Mouse (Mus musculus): ENCODE data around the gene Mindy4.

The Mindy4 gene

GRCm38 (mm10) chr6:55256500-55257191 lies 53.5 kb downstream of the Mindy4 start:
- DNase-seq (ENCODE audit: low spot score in 2 of 2), result no peak

GRCm38 (mm10) chr6:55257246-55257645 lies 54.1 kb downstream of the Mindy4 start:
- DNase-seq (ENCODE audit: low spot score in 2 of 2), result no peak

GRCm38 (mm10) chr6:55258428-55259325 lies 55.5 kb downstream of the Mindy4 start:
- DNase-seq (ENCODE audit: low spot score in 2 of 2), result no peak

GRCm38 (mm10) chr6:55262161-55262560 lies 59.0 kb downstream of the Mindy4 start:
- DNase-seq (ENCODE audit: low spot score in 2 of 2), result no peak

- DNase-seq (ENCODE audit: low spot score in 2 of 2), result peak; percentile 42 to 57
These were observed 60.4 kb downstream of the Mindy4 start for GRCm38 (mm10) chr6:55263490-55264046.

- no peak for DNase-seq (ENCODE audit: low spot score in 2 of 2)
These were observed 61.7 kb downstream of the Mindy4 start for GRCm38 (mm10) chr6:55264741-55265366.

- DNase-seq (ENCODE audit: low spot score in 2 of 2), result no peak
These were observed 69.8 kb downstream of the Mindy4 start for GRCm38 (mm10) chr6:55272952-55273351.

GRCm38 (mm10) chr6:55273463-55273862 lies 70.3 kb downstream of the Mindy4 start:
- DNase-seq (ENCODE audit: low spot score in 2 of 2), result no peak

GRCm38 (mm10) chr6:55275000-55275399 lies 71.8 kb downstream of the Mindy4 start:
- DNase-seq (ENCODE audit: low spot score in 2 of 2), result no peak

GRCm38 (mm10) chr6:55275786-55276185 lies 72.6 kb downstream of the Mindy4 start:
- DNase-seq (ENCODE audit: low spot score in 2 of 2), result no peak

GRCm38 (mm10) chr6:55276692-55277282 lies 73.6 kb downstream of the Mindy4 start:
- no peak for DNase-seq (ENCODE audit: low spot score in 2 of 2)

- no peak for DNase-seq (ENCODE audit: low spot score in 2 of 2)
These were observed 74.9 kb downstream of the Mindy4 start for GRCm38 (mm10) chr6:55278086-55278485.

GRCm38 (mm10) chr6:55278520-55278919 lies 75.3 kb downstream of the Mindy4 start:
- no peak for DNase-seq (ENCODE audit: low spot score in 2 of 2)

GRCm38 (mm10) chr6:55280979-55281378 lies 77.8 kb downstream of the Mindy4 start:
- DNase-seq (ENCODE audit: low spot score in 2 of 2), result no peak

- no peak for DNase-seq (ENCODE audit: low spot score in 2 of 2)
These were observed 78.5 kb downstream of the Mindy4 start for GRCm38 (mm10) chr6:55281687-55282086.

GRCm38 (mm10) chr6:55282348-55282747 lies 79.2 kb downstream of the Mindy4 start:
- no peak for DNase-seq (ENCODE audit: low spot score in 2 of 2)

- no peak for DNase-seq (ENCODE audit: low spot score in 2 of 2)
These were observed 82.0 kb downstream of the Mindy4 start for GRCm38 (mm10) chr6:55285218-55285617.

GRCm38 (mm10) chr6:55288007-55288602 lies 84.9 kb downstream of the Mindy4 start:
- no peak for DNase-seq (ENCODE audit: low spot score in 2 of 2)

- no peak for DNase-seq (ENCODE audit: low spot score in 2 of 2)
These were observed 91.5 kb downstream of the Mindy4 start for GRCm38 (mm10) chr6:55294549-55295131.

- DNase-seq (ENCODE audit: low spot score in 2 of 2), result no peak
These were observed 92.1 kb downstream of the Mindy4 start for GRCm38 (mm10) chr6:55295325-55295724.

- DNase-seq (ENCODE audit: low spot score in 2 of 2), result no peak
These were observed 96.3 kb downstream of the Mindy4 start for GRCm38 (mm10) chr6:55299482-55299881.
